Mouse (Mus musculus) bone marrow macrophage, adult 2 months (primary cell): ENCODE results near the gene Gm20388.

Experiments used
- CTCF ChIP-seq: IDR thresholded peaks from 2 replicates; pipeline ENCODE4 v1.5.1; 2012; ENCODE audit warnings: low read depth, mild to moderate bottlenecking, low read length, moderate library complexity
- POLR2A ChIP-seq: IDR thresholded peaks from 2 replicates; pipeline ENCODE4 v1.6.1; 2012; ENCODE audit warnings: mild to moderate bottlenecking, low read depth, low read length, borderline replicate concordance

GRCm38 (mm10) chr8:123777319-123777718 is 3866.7 kb downstream of the Gm20388 start:
- no peak for TF ChIP-seq CTCF
- TF ChIP-seq POLR2A, result no peak
